Mouse (Mus musculus): ENCODE measurements at regions not wholly inside any gene's neighbourhood (a gene's known extent, or its start where the extent isn't known, plus 50 kb on each side); places are given as distances from the start of the nearest gene placed in this dataset.

GRCm38 (mm10) chr1:35708176-35708788, 359.9 kb upstream of the Hs6st1 start:
- ATAC-seq (replicated peaks; ENCODE audit: low FRiP score) (no peak), DNase-seq (ENCODE audit: low spot score) (no peak)
- Histone ChIP-seq H3K4me3 (ENCODE audit: low read depth, low read length) (no peak overlapping the region), H3K36me3 (ENCODE audit: control insufficient read depth, insufficient read depth, low read length) (no peaks in the 10 kb centered on the region), H3K4me2 (no peak overlapping the region), H3K4me1 (replicated peaks; ENCODE audit: control insufficient read depth, insufficient read depth, low read length) (no peaks in the 10 kb centered on the region), H3K27me3 (replicated peaks; ENCODE audit: control insufficient read depth, insufficient read depth, low read length) (no peaks in the 10 kb centered on the region), H3K9ac (ENCODE audit: low read depth, low read length) (no peak overlapping the region), H3K27ac (ENCODE audit: low read depth, low read length) (no peak overlapping the region), H3K9me3 (ENCODE audit: control insufficient read depth, low read length) (no peaks in the 10 kb centered on the region)
- WGBS = 82% methylated on average over 2 of the region's 2 CpGs

GRCm38 (mm10) chr1:35709214-35709613, 359.0 kb upstream of the Hs6st1 start:
- H3K9ac ChIP-seq (ENCODE audit: low read depth, low read length) = no peak overlapping the region
- H3K27ac ChIP-seq (ENCODE audit: low read depth, low read length) = no peak overlapping the region
- H3K4me2 ChIP-seq = no peak overlapping the region
- H3K9me3 ChIP-seq (ENCODE audit: control insufficient read depth, low read length) = no peaks in the 10 kb centered on the region
- H3K4me1 ChIP-seq (replicated peaks; ENCODE audit: control insufficient read depth, insufficient read depth, low read length) = no peaks in the 10 kb centered on the region
- H3K27me3 ChIP-seq (replicated peaks; ENCODE audit: control insufficient read depth, insufficient read depth, low read length) = no peaks in the 10 kb centered on the region
- DNase-seq (ENCODE audit: low spot score) (no peak), ATAC-seq (replicated peaks; ENCODE audit: low FRiP score) (no peak)
- no peak overlapping the region for H3K4me3 ChIP-seq (ENCODE audit: low read depth, low read length)
- H3K36me3 ChIP-seq (ENCODE audit: control insufficient read depth, insufficient read depth, low read length) = no peaks in the 10 kb centered on the region

GRCm38 (mm10) chr1:35713961-35714360, 354.2 kb upstream of the Hs6st1 start:
- DNase-seq (ENCODE audit: low spot score) = no peak
- Histone ChIP-seq H3K27ac (ENCODE audit: low read depth, low read length) (no peak overlapping the region), H3K9ac (ENCODE audit: low read depth, low read length) (no peak overlapping the region), H3K4me1 (replicated peaks; ENCODE audit: control insufficient read depth, insufficient read depth, low read length) (no peaks in the 10 kb centered on the region), H3K27me3 (replicated peaks; ENCODE audit: control insufficient read depth, insufficient read depth, low read length) (no peaks in the 10 kb centered on the region), H3K9me3 (ENCODE audit: control insufficient read depth, low read length) (no peaks in the 10 kb centered on the region), H3K36me3 (ENCODE audit: control insufficient read depth, insufficient read depth, low read length) (no peaks in the 10 kb centered on the region), H3K4me3 (ENCODE audit: low read depth, low read length) (no peak overlapping the region), H3K4me2 (no peak overlapping the region)
- ATAC-seq (replicated peaks; ENCODE audit: low FRiP score) = no peak
- 73% methylated on average over 4 of the region's 4 CpGs for WGBS

- Histone ChIP-seq H3K27ac (ENCODE audit: low read depth, low read length) (no peak overlapping the region), H3K9ac (ENCODE audit: low read depth, low read length) (no peak overlapping the region), H3K4me1 (replicated peaks; ENCODE audit: control insufficient read depth, insufficient read depth, low read length) (no peaks in the 10 kb centered on the region), H3K4me2 (no peak overlapping the region), H3K9me3 (ENCODE audit: control insufficient read depth, low read length) (no peaks in the 10 kb centered on the region), H3K27me3 (replicated peaks; ENCODE audit: control insufficient read depth, insufficient read depth, low read length) (no peaks in the 10 kb centered on the region), H3K36me3 (ENCODE audit: control insufficient read depth, insufficient read depth, low read length) (no peaks in the 10 kb centered on the region), H3K4me3 (ENCODE audit: low read depth, low read length) (no peak overlapping the region)
- peak; percentile 14 for DNase-seq (ENCODE audit: low spot score)
- WGBS = 38% methylated on average over 6 of the region's 6 CpGs
- ATAC-seq (replicated peaks; ENCODE audit: low FRiP score) = no peak
These were observed 352.3 kb upstream of the Hs6st1 start for GRCm38 (mm10) chr1:35715931-35716330.

GRCm38 (mm10) chr1:35717166-35717565, 351.0 kb upstream of the Hs6st1 start:
- no peaks in the 10 kb centered on the region for H3K27me3 ChIP-seq (replicated peaks; ENCODE audit: control insufficient read depth, insufficient read depth, low read length)
- WGBS = 84% methylated on average over 2 of the region's 2 CpGs
- H3K9ac ChIP-seq (ENCODE audit: low read depth, low read length) = no peak overlapping the region
- DNase-seq (ENCODE audit: low spot score) = no peak
- no peak overlapping the region for H3K4me3 ChIP-seq (ENCODE audit: low read depth, low read length)
- no peak overlapping the region for H3K4me2 ChIP-seq
- no peak overlapping the region for H3K27ac ChIP-seq (ENCODE audit: low read depth, low read length)
- no peaks in the 10 kb centered on the region for H3K36me3 ChIP-seq (ENCODE audit: control insufficient read depth, insufficient read depth, low read length)
- H3K4me1 ChIP-seq (replicated peaks; ENCODE audit: control insufficient read depth, insufficient read depth, low read length) = no peaks in the 10 kb centered on the region
- no peaks in the 10 kb centered on the region for H3K9me3 ChIP-seq (ENCODE audit: control insufficient read depth, low read length)
- no peak for ATAC-seq (replicated peaks; ENCODE audit: low FRiP score)

- no peak overlapping the region for H3K4me2 ChIP-seq
- 63% methylated on average over 2 of the region's 2 CpGs for WGBS
These were observed 350.5 kb upstream of the Hs6st1 start for GRCm38 (mm10) chr1:35717659-35718058.

GRCm38 (mm10) chr1:35720063-35720462, 348.1 kb upstream of the Hs6st1 start:
- Histone ChIP-seq H3K4me3 (ENCODE audit: low read depth, low read length) (no peak overlapping the region), H3K36me3 (ENCODE audit: control insufficient read depth, insufficient read depth, low read length) (no peaks in the 10 kb centered on the region), H3K4me2 (no peak overlapping the region), H3K4me1 (replicated peaks; ENCODE audit: control insufficient read depth, insufficient read depth, low read length) (no peaks in the 10 kb centered on the region), H3K27ac (ENCODE audit: low read depth, low read length) (no peak overlapping the region), H3K27me3 (replicated peaks; ENCODE audit: control insufficient read depth, insufficient read depth, low read length) (no peaks in the 10 kb centered on the region), H3K9me3 (ENCODE audit: control insufficient read depth, low read length) (no peaks in the 10 kb centered on the region), H3K9ac (ENCODE audit: low read depth, low read length) (no peak overlapping the region)
- DNase-seq (ENCODE audit: low spot score) (peak; percentile 9), ATAC-seq (replicated peaks; ENCODE audit: low FRiP score) (no peak)
- WGBS = 78% methylated on average over 3 of the region's 3 CpGs

More at GRCm38 (mm10) chr1:35717659-35718058, 350.5 kb upstream of the Hs6st1 start:
- Histone ChIP-seq H3K9me3 (ENCODE audit: control insufficient read depth, low read length) (no peaks in the 10 kb centered on the region), H3K9ac (ENCODE audit: low read depth, low read length) (no peak overlapping the region), H3K4me1 (replicated peaks; ENCODE audit: control insufficient read depth, insufficient read depth, low read length) (no peaks in the 10 kb centered on the region), H3K27ac (ENCODE audit: low read depth, low read length) (no peak overlapping the region), H3K4me3 (ENCODE audit: low read depth, low read length) (no peak overlapping the region), H3K27me3 (replicated peaks; ENCODE audit: control insufficient read depth, insufficient read depth, low read length) (no peaks in the 10 kb centered on the region), H3K36me3 (ENCODE audit: control insufficient read depth, insufficient read depth, low read length) (no peaks in the 10 kb centered on the region)
- DNase-seq (ENCODE audit: low spot score) (peak; percentile 15), ATAC-seq (replicated peaks; ENCODE audit: low FRiP score) (no peak)

GRCm38 (mm10) chr1:35724366-35724900, 343.8 kb upstream of the Hs6st1 start:
- no peaks in the 10 kb centered on the region for H3K9me3 ChIP-seq (ENCODE audit: control insufficient read depth, low read length)
- H3K36me3 ChIP-seq (ENCODE audit: control insufficient read depth, insufficient read depth, low read length) = no peaks in the 10 kb centered on the region
- H3K4me2 ChIP-seq = no peak overlapping the region
- no peak for ATAC-seq (replicated peaks; ENCODE audit: low FRiP score)
- no peaks in the 10 kb centered on the region for H3K27me3 ChIP-seq (replicated peaks; ENCODE audit: control insufficient read depth, insufficient read depth, low read length)
- no peak overlapping the region for H3K9ac ChIP-seq (ENCODE audit: low read depth, low read length)
- 55% methylated on average over 3 of the region's 3 CpGs for WGBS
- no peaks in the 10 kb centered on the region for H3K4me1 ChIP-seq (replicated peaks; ENCODE audit: control insufficient read depth, insufficient read depth, low read length)
- H3K4me3 ChIP-seq (ENCODE audit: low read depth, low read length) = no peak overlapping the region
- H3K27ac ChIP-seq (ENCODE audit: low read depth, low read length) = no peak overlapping the region
- DNase-seq (ENCODE audit: low spot score) = peak; percentile 14

GRCm38 (mm10) chr1:35726596-35726995, 341.6 kb upstream of the Hs6st1 start:
- no peaks in the 10 kb centered on the region for H3K27me3 ChIP-seq (replicated peaks; ENCODE audit: control insufficient read depth, insufficient read depth, low read length)
- H3K4me1 ChIP-seq (replicated peaks; ENCODE audit: control insufficient read depth, insufficient read depth, low read length) = no peaks in the 10 kb centered on the region
- H3K4me2 ChIP-seq = no peak overlapping the region
- H3K4me3 ChIP-seq (ENCODE audit: low read depth, low read length) = no peak overlapping the region
- H3K36me3 ChIP-seq (ENCODE audit: control insufficient read depth, insufficient read depth, low read length) = no peaks in the 10 kb centered on the region
- WGBS = 30% methylated on average over 1 of the region's 1 CpGs
- no peak for ATAC-seq (replicated peaks; ENCODE audit: low FRiP score)
- H3K9me3 ChIP-seq (ENCODE audit: control insufficient read depth, low read length) = no peaks in the 10 kb centered on the region
- H3K9ac ChIP-seq (ENCODE audit: low read depth, low read length) = no peak overlapping the region
- H3K27ac ChIP-seq (ENCODE audit: low read depth, low read length) = no peak overlapping the region
- peak; percentile 40 for DNase-seq (ENCODE audit: low spot score)
